Mouse (Mus musculus) limb, embryonic 12.5 days (tissue): ENCODE data around the gene Igsf21. TPM values are rescaled to one million over a fixed set of nuclear protein-coding genes. Genes with fewer than 3 reads are reported as not detected.

Source experiments
- ATAC-seq: fragments of 200-750 bp; cut with Nextera tagmentation; 2 replicates; pipeline ENCODE4 v1.8.0; 2017; ENCODE audit warnings: low read depth, moderate TSS enrichment; ENCODE audit not compliant: insufficient number of reproducible peaks, insufficient read depth, low FRiP score, low TSS enrichment
- H3K27ac ChIP-seq: fragments of 300-500 bp; sonication (generic); 2 replicates; pipeline ENCODE4 v1.5.1; 2016; ENCODE audit warnings: mild to moderate bottlenecking, moderate library complexity
- H3K27me3 ChIP-seq: fragments of 300-500 bp; sonication (generic); 2 replicates; pipeline ENCODE4 v1.6.1; 2016; ENCODE audit warnings: mild to moderate bottlenecking, moderate library complexity
- H3K36me3 ChIP-seq: fragments of 300-500 bp; sonication (generic); 2 replicates; pipeline ENCODE4 v1.6.1; 2016; ENCODE audit warnings: mild to moderate bottlenecking, moderate library complexity
- H3K4me1 ChIP-seq: fragments of 300-500 bp; sonication (generic); replicated peaks from 2 replicates; pipeline ENCODE4 v1.6.1; 2016
- H3K4me2 ChIP-seq: fragments of 300-500 bp; sonication (generic); 2 replicates; pipeline ENCODE4 v1.6.1; 2016; ENCODE audit warnings: mild to moderate bottlenecking, moderate library complexity
- H3K4me3 ChIP-seq: fragments of 300-500 bp; sonication (generic); replicated peaks from 2 replicates; pipeline ENCODE4 v1.5.1; 2016; ENCODE audit warnings: mild to moderate bottlenecking
- H3K9ac ChIP-seq: fragments of 300-500 bp; sonication (generic); replicated peaks from 2 replicates; pipeline ENCODE4 v1.6.1; 2016; ENCODE audit warnings: mild to moderate bottlenecking, moderate library complexity
- H3K9me3 ChIP-seq: fragments of 300-500 bp; sonication (generic); 2 replicates; pipeline ENCODE4 v1.6.1; 2016; ENCODE audit warnings: mild to moderate bottlenecking, moderate library complexity
- WGBS: fragments of 180-500 bp; shearing (Covaris S2); methylation state at CpG from one replicate; pipeline ENCODE4 v1.1.7; 2016; 5-methylcytosine and 5-hydroxymethylcytosine counted together
- polyA plus RNA-seq: library from polyadenylated mRNA; unstranded; fragments of >200 nt; fragmentation: Nextera tagmentation; extraction: Ambion mirVana; gene quantifications from 2 replicates; pipeline ENCODE4 v1.2.1, GENCODE M21; 2016

The Igsf21 gene
- polyA plus RNA-seq, 1 experiment from 2014 or later, result not detected

GRCm38 (mm10) chr4:140002069-140002468, 244.5 kb downstream of the Igsf21 start:
- Histone ChIP-seq H3K36me3 (no peaks in the 10 kb centered on the region), H3K4me3 (no peak overlapping the region), H3K9me3 (0 out of 2 replicates have a peak, but pooled peaks cover 5% of the 10 kb centered on the region), H3K27ac (no peak overlapping the region), H3K4me1 (peaks cover 14% of the 10 kb centered on the region), H3K4me2 (no peak overlapping the region), H3K9ac (no peak overlapping the region), H3K27me3 (peaks cover 74% of the 10 kb centered on the region)
- no peak for ATAC-seq
- WGBS, result 9% methylated on average over 12 of the region's 12 CpGs

- no peak overlapping the region for H3K4me2 ChIP-seq
- H3K36me3 ChIP-seq, result no peaks in the 10 kb centered on the region
- peaks cover 64% of the 10 kb centered on the region for H3K27me3 ChIP-seq
- H3K27ac ChIP-seq, result no peak overlapping the region
- no peak for ATAC-seq
- 69% methylated on average over 5 of the region's 5 CpGs for WGBS
- peaks cover 6% of the 10 kb centered on the region for H3K4me1 ChIP-seq
- 0 out of 2 replicates have a peak, but pooled peaks cover 5% of the 10 kb centered on the region for H3K9me3 ChIP-seq
- no peak overlapping the region for H3K4me3 ChIP-seq
- H3K9ac ChIP-seq, result no peak overlapping the region
Observed at GRCm38 (mm10) chr4:140000911-140001310, 245.7 kb downstream of the Igsf21 start.

GRCm38 (mm10) chr4:139999033-139999432, 247.6 kb downstream of the Igsf21 start:
- H3K27ac ChIP-seq, result no peak overlapping the region
- H3K4me1 ChIP-seq, result no peaks in the 10 kb centered on the region
- no peak overlapping the region for H3K9ac ChIP-seq
- peaks cover 52% of the 10 kb centered on the region for H3K27me3 ChIP-seq
- H3K9me3 ChIP-seq, result 0 out of 2 replicates have a peak, but pooled peaks cover 5% of the 10 kb centered on the region
- 63% methylated on average over 7 of the region's 7 CpGs for WGBS
- ATAC-seq, result no peak
- no peak overlapping the region for H3K4me2 ChIP-seq
- no peaks in the 10 kb centered on the region for H3K36me3 ChIP-seq
- no peak overlapping the region for H3K4me3 ChIP-seq

GRCm38 (mm10) chr4:139995659-139996058, 250.9 kb downstream of the Igsf21 start:
- peaks cover 21% of the 10 kb centered on the region for H3K27me3 ChIP-seq
- no peak overlapping the region for H3K4me2 ChIP-seq
- no peak for ATAC-seq
- 0 out of 2 replicates have a peak, but pooled peaks cover 5% of the 10 kb centered on the region for H3K9me3 ChIP-seq
- no peak overlapping the region for H3K9ac ChIP-seq
- WGBS, result 53% methylated on average over 8 of the region's 8 CpGs
- no peak overlapping the region for H3K4me3 ChIP-seq
- no peak overlapping the region for H3K27ac ChIP-seq
- peaks cover 8% of the 10 kb centered on the region for H3K4me1 ChIP-seq
- no peaks in the 10 kb centered on the region for H3K36me3 ChIP-seq

GRCm38 (mm10) chr4:139993111-139993755, 253.4 kb downstream of the Igsf21 start:
- H3K4me1 ChIP-seq, result peaks cover 8% of the 10 kb centered on the region
- H3K36me3 ChIP-seq, result no peaks in the 10 kb centered on the region
- H3K27me3 ChIP-seq, result peaks cover 15% of the 10 kb centered on the region; the same call in 1 of the 2 replicates
- H3K9ac ChIP-seq, result no peak overlapping the region
- H3K27ac ChIP-seq, result no peak overlapping the region
- peak overlapping the region; percentile 41 for H3K4me2 ChIP-seq
- 0 out of 2 replicates have a peak, but pooled peaks cover 5% of the 10 kb centered on the region for H3K9me3 ChIP-seq
- H3K4me3 ChIP-seq, result no peak overlapping the region
- 14% methylated on average over 10 of the region's 16 CpGs for WGBS
- ATAC-seq, result no peak

GRCm38 (mm10) chr4:139986913-139987312, 259.7 kb downstream of the Igsf21 start:
- 36% methylated on average over 7 of the region's 7 CpGs for WGBS
- H3K4me3 ChIP-seq, result no peak overlapping the region
- H3K27me3 ChIP-seq, result peaks cover 29% of the 10 kb centered on the region
- H3K9me3 ChIP-seq, result no peaks in the 10 kb centered on the region
- no peak overlapping the region for H3K4me2 ChIP-seq
- no peak overlapping the region for H3K9ac ChIP-seq
- no peaks in the 10 kb centered on the region; the same call in 1 of the 2 replicates for H3K4me1 ChIP-seq
- no peak for ATAC-seq
- H3K27ac ChIP-seq, result no peak overlapping the region
- H3K36me3 ChIP-seq, result no peaks in the 10 kb centered on the region

GRCm38 (mm10) chr4:139978716-139979115, 267.9 kb downstream of the Igsf21 start:
- no peak overlapping the region for H3K4me2 ChIP-seq
- WGBS, result 45% methylated on average over 5 of the region's 5 CpGs
- H3K4me3 ChIP-seq, result no peak overlapping the region
- no peak overlapping the region for H3K27ac ChIP-seq
- no peak overlapping the region for H3K9ac ChIP-seq
- ATAC-seq, result no peak
- H3K36me3 ChIP-seq, result no peaks in the 10 kb centered on the region
- peaks cover 5% of the 10 kb centered on the region; the same call in 1 of the 2 replicates for H3K4me1 ChIP-seq
- H3K27me3 ChIP-seq, result no peaks in the 10 kb centered on the region; the same call in 1 of the 2 replicates
- no peaks in the 10 kb centered on the region for H3K9me3 ChIP-seq

GRCm38 (mm10) chr4:139977308-139977781, 269.2 kb downstream of the Igsf21 start:
- Histone ChIP-seq H3K27me3 (no peaks in the 10 kb centered on the region; the same call in none of the 2 replicates), H3K4me2 (no peak overlapping the region), H3K9me3 (no peaks in the 10 kb centered on the region), H3K9ac (no peak overlapping the region), H3K27ac (no peak overlapping the region), H3K36me3 (no peaks in the 10 kb centered on the region), H3K4me3 (no peak overlapping the region), H3K4me1 (peaks cover 5% of the 10 kb centered on the region; the same call in 1 of the 2 replicates)
- 26% methylated on average over 5 of the region's 5 CpGs for WGBS
- ATAC-seq, result no peak
